Mouse (Mus musculus) left cerebral cortex, postnatal 14 days (tissue): ENCODE data around the gene Elf3. TPM values are rescaled to one million over a fixed set of nuclear protein-coding genes. Genes with fewer than 3 reads are reported as not detected.

Experiments used
- DNase-seq, 2 experiments: peaks; one replicate each; pipeline ENCODE4 v3.0.0; 2021 to 2022; ENCODE audit warnings: low spot score in 2 of 2, mixed read lengths in 1 of 2
- intact Hi-C: fragments of 180-260 bp; cut with DNase I; formaldehyde crosslinking; loops from one replicate; pipeline ENCODE4 v1.15.1; 2025
- long read RNA-seq, 2 experiments: library from polyadenylated mRNA; stranded (forward); transcript quantifications; one replicate each; pipeline ENCODE4 v2.0.0; 2021
- total RNA-seq, 2 experiments: library from RNA; stranded (reverse); gene quantifications; 2 replicates each; pipeline ENCODE4 v1.2.3; 2021

Gene Elf3
- total RNA-seq = not detected
- long read RNA-seq, experiment 1 = 0 reads
- long read RNA-seq, experiment 2 = 0 reads

GRCm38 (mm10) chr1:135258380-135259127 lies at the start of gene Elf3:
TSS of gene Elf3 (minus strand) at chr1:135258568.
- DNase-seq = no peak
- intact Hi-C loops = loop anchor here (1.0 to 5.0 kb wide), 2 partner anchors 86 to 109 kb away; no protein-coding TSS in a partner anchor

GRCm38 (mm10) chr1:135290908-135291307 lies 32.5 kb upstream of the Elf3 start:
- intact Hi-C loops = no loop called here
- no peak for DNase-seq

- intact Hi-C loops = no loop called here
- no peak for DNase-seq
These were observed 27.9 kb upstream of the Elf3 start for GRCm38 (mm10) chr1:135286311-135286710.

DNA sequence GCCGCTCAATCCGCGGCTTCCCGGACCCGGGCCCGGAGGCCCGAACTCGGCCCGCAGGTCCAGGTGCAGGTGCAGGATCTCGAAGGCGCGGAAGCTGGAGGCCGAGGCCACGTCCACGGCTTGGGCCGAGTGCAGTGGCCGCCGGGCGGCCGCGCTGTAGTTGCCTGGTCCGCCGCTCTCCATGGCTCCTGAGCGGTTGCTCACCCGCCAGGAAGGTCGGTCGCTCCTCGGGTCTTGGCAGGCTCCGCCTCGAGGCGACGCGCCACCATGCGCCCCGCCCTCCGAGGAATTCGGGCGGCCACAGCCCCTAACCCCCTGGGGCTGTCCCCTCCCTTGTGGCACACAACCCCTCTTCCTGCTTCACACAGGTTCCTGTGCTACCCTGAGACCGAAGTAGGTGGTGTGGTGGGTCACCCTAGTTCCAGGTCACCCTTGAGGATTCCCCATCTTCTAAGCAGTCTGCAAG lies 25.5 kb upstream of the Elf3 start, which contains the start of gene Rnpep:
TSS of gene Rnpep (minus strand) at position 259 of the 466 bp plus-strand sequence.
- peak; percentile 40 to 66 for DNase-seq
- intact Hi-C loops = no loop called here

GRCm38 (mm10) chr1:135283287-135283825 lies 25.0 kb upstream of the Elf3 start:
- intact Hi-C loops = no loop called here
- DNase-seq = peak; percentile 41 to 52

DNA sequence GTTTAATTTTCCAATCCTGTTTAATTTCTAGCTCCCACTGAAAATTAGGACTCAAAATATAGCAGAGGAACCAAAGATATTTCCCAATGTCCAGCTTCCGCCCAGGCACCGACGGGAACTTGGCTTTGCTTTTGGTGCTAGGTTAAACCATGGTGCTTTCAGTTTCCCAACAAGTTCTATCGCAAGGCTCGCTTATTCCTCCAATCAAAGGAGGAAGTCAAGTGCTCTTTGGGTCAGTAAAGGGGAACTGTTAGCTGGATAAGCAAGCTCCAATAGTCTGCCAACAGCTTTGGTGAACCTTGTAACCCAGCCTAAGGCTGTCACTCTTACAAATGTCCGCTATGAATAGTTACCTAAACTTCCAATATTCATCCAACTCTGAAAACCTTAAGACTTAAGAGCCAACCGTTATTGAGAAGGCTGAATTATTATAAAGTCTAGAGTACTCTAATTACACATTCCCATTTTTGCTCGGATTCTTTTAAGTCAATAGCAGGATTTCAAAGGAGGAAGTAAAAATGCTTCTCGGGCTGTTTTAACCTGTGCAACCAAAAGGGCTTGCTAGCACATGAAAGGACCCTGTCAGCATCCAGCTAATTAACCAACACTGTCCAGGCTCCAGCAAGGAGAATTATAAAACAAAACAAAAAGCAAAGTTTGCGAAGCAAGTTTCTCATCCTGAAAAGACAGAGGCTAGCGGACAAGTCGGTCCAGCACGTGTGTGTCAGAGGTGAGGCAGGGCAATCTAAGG lies 24.3 kb upstream of the Elf3 start:
- intact Hi-C loops = no loop called here
- DNase-seq = peak in 1 of 2 experiments; percentile 15

DNA sequence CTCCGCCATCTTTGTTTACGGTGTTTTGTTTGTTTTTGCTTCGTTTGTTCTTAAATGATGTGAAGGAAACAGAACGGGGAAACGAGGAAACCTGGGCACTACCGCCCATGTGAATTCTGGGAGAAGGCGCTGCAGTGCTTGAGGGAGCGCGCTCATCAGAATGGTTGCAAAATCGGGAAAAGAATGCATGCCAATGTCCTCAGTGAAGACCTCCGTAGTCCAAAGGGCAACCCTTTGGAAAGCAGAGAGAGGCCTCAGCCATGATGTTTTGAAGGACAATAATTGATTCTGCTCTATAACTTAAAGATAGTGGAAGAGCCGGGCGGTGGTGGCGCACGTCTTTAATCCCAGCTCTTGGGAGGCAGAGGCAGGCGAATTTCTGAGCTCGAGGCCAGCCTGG lies 23.5 kb upstream of the Elf3 start:
- intact Hi-C loops = loop anchor here (2.0 kb wide), 1 partner anchor 87 kb away; no protein-coding TSS in a partner anchor
- no peak for DNase-seq

- intact Hi-C loops = loop anchor here (2.0 kb wide), 1 partner anchor 88 kb away; no protein-coding TSS in a partner anchor
- DNase-seq = peak; percentile 58 to 62
These were observed 22.3 kb upstream of the Elf3 start for GRCm38 (mm10) chr1:135280646-135281045.

- DNase-seq = no peak
These were observed 13.0 kb upstream of the Elf3 start for GRCm38 (mm10) chr1:135271371-135271770.

DNA sequence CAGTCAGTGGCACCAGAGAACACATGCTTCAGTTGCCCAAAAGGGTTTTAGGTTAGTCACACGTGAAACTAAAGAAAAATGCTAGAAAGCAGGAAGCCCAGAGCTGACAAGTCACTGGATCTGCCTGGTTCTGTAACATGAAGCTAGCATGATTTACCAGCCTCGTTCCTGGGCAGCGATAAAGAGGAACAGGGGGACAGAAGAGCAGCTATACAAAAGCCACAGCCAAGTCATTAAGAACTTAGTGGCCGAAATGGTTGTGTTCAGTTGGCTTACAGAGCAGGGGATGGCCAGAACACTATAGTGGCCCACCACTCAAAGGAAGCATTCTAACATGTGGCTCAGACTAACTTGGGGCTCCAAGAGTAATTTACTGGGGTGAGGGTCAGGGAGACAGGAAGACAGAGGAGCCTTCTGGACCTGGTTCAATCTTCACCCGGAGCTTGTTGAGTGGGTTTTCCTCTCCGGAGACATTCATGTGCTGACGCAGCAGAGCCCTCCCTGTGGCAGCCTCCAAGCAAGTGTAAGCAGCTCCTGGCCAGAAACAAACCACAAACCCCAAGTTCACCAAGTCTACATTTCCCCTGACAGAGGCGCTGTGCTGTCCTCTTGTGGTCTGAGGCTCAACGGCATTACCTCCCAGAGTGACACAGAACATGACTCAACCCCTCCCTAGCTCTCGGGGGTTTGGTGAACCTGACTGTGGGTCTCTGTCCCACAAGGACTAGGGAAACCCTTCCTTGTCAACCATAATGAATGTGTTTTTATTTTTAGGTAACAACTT lies 9.5 kb upstream of the Elf3 start:
- DNase-seq = no peak
- intact Hi-C loops = no loop called here

More at GRCm38 (mm10) chr1:135271371-135271770, 13.0 kb upstream of the Elf3 start:
- intact Hi-C loops = no loop called here

GRCm38 (mm10) chr1:135265834-135266233 lies 7.5 kb upstream of the Elf3 start:
- intact Hi-C loops = no loop called here
- no peak for DNase-seq

- intact Hi-C loops = no loop called here
- no peak for DNase-seq
These were observed 4.9 kb upstream of the Elf3 start for GRCm38 (mm10) chr1:135263316-135263715.

DNA sequence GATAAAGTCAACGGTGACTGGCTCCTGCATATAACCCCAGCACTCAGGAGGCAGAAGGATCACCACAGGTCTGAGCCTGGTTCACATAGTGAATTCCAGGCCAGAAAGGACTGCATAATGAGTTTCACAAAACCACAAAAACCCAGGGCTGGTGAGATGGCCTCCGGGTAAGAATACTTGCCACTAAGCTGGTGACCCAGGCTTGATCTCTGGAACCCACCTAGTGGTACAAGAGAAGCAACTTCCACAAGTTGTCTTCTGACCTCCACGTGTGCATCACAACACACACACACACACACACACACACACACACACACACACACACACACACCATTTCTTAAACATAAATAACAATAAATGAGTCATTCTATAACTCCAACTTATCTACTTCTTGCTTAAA lies 4.0 kb upstream of the Elf3 start:
- DNase-seq = no peak

GRCm38 (mm10) chr1:135260931-135261330 lies 2.6 kb upstream of the Elf3 start:
- intact Hi-C loops = no loop called here
- DNase-seq = no peak

More for the DNA sequence above, 4.0 kb upstream of the Elf3 start:
- intact Hi-C loops = no loop called here

DNA sequence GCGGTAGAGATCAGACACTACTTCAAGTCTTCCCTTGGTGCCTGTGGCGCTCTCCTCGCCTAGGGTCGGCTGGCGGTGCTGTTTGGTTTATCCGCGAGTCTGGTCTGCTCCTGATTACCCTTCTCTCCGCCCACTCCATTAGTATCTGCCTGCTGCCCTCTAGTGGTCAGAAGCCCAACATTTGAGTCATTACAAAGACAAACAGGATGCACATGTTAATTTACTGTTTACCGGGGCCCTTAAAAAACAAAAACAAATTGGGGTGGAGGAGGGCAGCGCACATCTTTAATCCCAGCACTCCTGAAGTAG lies 714 bp upstream of the Elf3 start:
- DNase-seq = peak; percentile 71 to 82
- intact Hi-C loops = loop anchor here (1.0 to 5.0 kb wide), 2 partner anchors 87 to 108 kb away; no protein-coding TSS in a partner anchor

- no peak for DNase-seq
- intact Hi-C loops = loop anchor here (5.0 kb wide), 1 partner anchor 111 kb away; no protein-coding TSS in a partner anchor
These were observed 2.1 kb downstream of the Elf3 start for GRCm38 (mm10) chr1:135256299-135256698.

GRCm38 (mm10) chr1:135252854-135253253 lies 5.5 kb downstream of the Elf3 start:
- intact Hi-C loops = no loop called here
- DNase-seq = no peak

DNA sequence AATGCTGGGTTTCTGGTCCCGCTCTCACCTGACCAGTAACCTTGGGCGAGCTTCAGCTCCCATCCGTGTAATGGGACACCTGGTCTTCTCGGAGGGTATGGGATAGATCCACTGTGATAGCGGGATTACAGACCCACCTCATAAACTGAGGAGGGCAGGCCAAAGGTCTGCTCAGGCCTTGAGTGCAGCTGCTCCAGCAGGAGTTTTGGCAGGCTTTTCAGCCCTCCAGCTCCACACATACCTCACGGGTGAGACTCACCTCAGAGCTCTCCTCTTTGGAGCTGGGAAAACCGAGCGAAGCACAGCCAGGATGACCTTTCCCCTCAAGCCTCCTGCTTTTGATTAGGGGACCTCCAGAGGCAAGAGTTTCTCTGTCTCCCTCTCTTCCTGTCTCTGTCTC lies 7.0 kb downstream of the Elf3 start:
- intact Hi-C loops = no loop called here
- no peak for DNase-seq

DNA sequence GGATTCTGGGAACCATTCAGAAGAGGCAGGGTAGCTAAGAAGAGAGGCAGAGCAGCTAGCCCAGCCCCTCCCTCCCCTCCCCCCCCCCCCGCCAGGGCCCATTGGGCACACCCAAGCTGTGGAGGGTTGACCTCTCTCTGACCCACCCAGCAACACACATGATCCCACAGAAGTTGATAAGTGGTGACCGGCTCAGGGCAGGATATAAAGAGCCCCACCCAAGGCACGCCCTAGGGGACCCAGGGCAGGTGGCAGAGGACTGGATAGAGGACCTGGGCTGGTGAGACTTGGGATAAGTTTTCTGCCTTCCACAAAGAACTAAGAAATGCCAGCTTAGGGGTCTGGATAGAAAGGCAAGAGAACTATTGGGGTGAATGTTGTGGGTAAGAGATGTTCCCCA lies 7.7 kb downstream of the Elf3 start:
- intact Hi-C loops = no loop called here
- DNase-seq = no peak
